Mouse (Mus musculus): ENCODE results near the gene Tnnt2. TPM values are rescaled to one million over a fixed set of nuclear protein-coding genes. Genes with fewer than 3 reads are reported as not detected.

Gene Tnnt2
- polyA plus RNA-seq (2012; ENCODE audit: insufficient read depth, insufficient read length, missing spikeins), result not detected in 2 replicates

GRCm38 (mm10) chr1:135835716-135836483 lies at the start of gene Tnnt2:
TSS of gene Tnnt2 (plus strand) at chr1:135836354.
- TF ChIP-seq POLR2A (IDR thresholded peaks at IDR 0.05; ENCODE audit: borderline replicate concordance, low read depth, low read length), result no peak
- no peak for TF ChIP-seq CTCF (IDR thresholded peaks at IDR 0.05; ENCODE audit: low read depth, low read length)
- no peaks in the 10 kb centered on the region for H3K4me1 ChIP-seq (ENCODE audit: control insufficient read depth, insufficient read depth, low read length)
- H3K4me3 ChIP-seq (ENCODE audit: insufficient read depth, low read length), result no peak within 1 kb of the TSS
- no peak within 1 kb of the TSS for H3K27ac ChIP-seq (ENCODE audit: insufficient read depth, low read depth, low read length)

GRCm38 (mm10) chr1:135787799-135788198 lies 48.4 kb upstream of the Tnnt2 start:
- H3K4me3 ChIP-seq (ENCODE audit: insufficient read depth, low read length), result no peak overlapping the region
- TF ChIP-seq CTCF (IDR thresholded peaks at IDR 0.05; ENCODE audit: low read depth, low read length) (peak; percentile 30; the same call in 1 of the 2 replicates), POLR2A (IDR thresholded peaks at IDR 0.05; ENCODE audit: borderline replicate concordance, low read depth, low read length) (no peak)
- peaks cover 3% of the 10 kb centered on the region; the same call in 1 of the 2 replicates for H3K4me1 ChIP-seq (ENCODE audit: control insufficient read depth, insufficient read depth, low read length)
- H3K27ac ChIP-seq (ENCODE audit: insufficient read depth, low read depth, low read length), result no peak overlapping the region

GRCm38 (mm10) chr1:135788708-135789107 lies 47.4 kb upstream of the Tnnt2 start:
- Histone ChIP-seq H3K4me1 (ENCODE audit: control insufficient read depth, insufficient read depth, low read length) (no peaks in the 10 kb centered on the region), H3K4me3 (ENCODE audit: insufficient read depth, low read length) (no peak overlapping the region), H3K27ac (ENCODE audit: insufficient read depth, low read depth, low read length) (no peak overlapping the region)
- no peak for TF ChIP-seq CTCF (IDR thresholded peaks at IDR 0.05; ENCODE audit: low read depth, low read length)
- TF ChIP-seq POLR2A (IDR thresholded peaks at IDR 0.05; ENCODE audit: borderline replicate concordance, low read depth, low read length), result no peak

- Histone ChIP-seq H3K4me1 (ENCODE audit: control insufficient read depth, insufficient read depth, low read length) (no peaks in the 10 kb centered on the region; the same call in 1 of the 2 replicates), H3K4me3 (ENCODE audit: insufficient read depth, low read length) (no peak overlapping the region), H3K27ac (ENCODE audit: insufficient read depth, low read depth, low read length) (no peak overlapping the region)
- TF ChIP-seq POLR2A (IDR thresholded peaks at IDR 0.05; ENCODE audit: borderline replicate concordance, low read depth, low read length) (no peak), CTCF (IDR thresholded peaks at IDR 0.05; ENCODE audit: low read depth, low read length) (peak; percentile 81)
These were observed 46.3 kb upstream of the Tnnt2 start for GRCm38 (mm10) chr1:135789815-135790214.

- Histone ChIP-seq H3K4me3 (ENCODE audit: insufficient read depth, low read length) (no peak overlapping the region), H3K27ac (ENCODE audit: insufficient read depth, low read depth, low read length) (no peak overlapping the region), H3K4me1 (ENCODE audit: control insufficient read depth, insufficient read depth, low read length) (no peaks in the 10 kb centered on the region; the same call in 1 of the 2 replicates)
- TF ChIP-seq CTCF (IDR thresholded peaks at IDR 0.05; ENCODE audit: low read depth, low read length) (no peak), POLR2A (IDR thresholded peaks at IDR 0.05; ENCODE audit: borderline replicate concordance, low read depth, low read length) (no peak)
These were observed 43.8 kb upstream of the Tnnt2 start for GRCm38 (mm10) chr1:135792143-135792939.

GRCm38 (mm10) chr1:135793370-135794215 lies 42.6 kb upstream of the Tnnt2 start:
- H3K27ac ChIP-seq (ENCODE audit: insufficient read depth, low read depth, low read length), result no peak overlapping the region
- TF ChIP-seq CTCF (IDR thresholded peaks at IDR 0.05; ENCODE audit: low read depth, low read length) (no peak), POLR2A (IDR thresholded peaks at IDR 0.05; ENCODE audit: borderline replicate concordance, low read depth, low read length) (no peak)
- no peaks in the 10 kb centered on the region; the same call in 1 of the 2 replicates for H3K4me1 ChIP-seq (ENCODE audit: control insufficient read depth, insufficient read depth, low read length)
- H3K4me3 ChIP-seq (ENCODE audit: insufficient read depth, low read length), result peak overlapping the region; percentile 42

- H3K27ac ChIP-seq (ENCODE audit: insufficient read depth, low read depth, low read length), result no peak overlapping the region
- no peaks in the 10 kb centered on the region; the same call in 1 of the 2 replicates for H3K4me1 ChIP-seq (ENCODE audit: control insufficient read depth, insufficient read depth, low read length)
- TF ChIP-seq POLR2A (IDR thresholded peaks at IDR 0.05; ENCODE audit: borderline replicate concordance, low read depth, low read length) (no peak), CTCF (IDR thresholded peaks at IDR 0.05; ENCODE audit: low read depth, low read length) (no peak)
- peak overlapping the region; percentile 27 for H3K4me3 ChIP-seq (ENCODE audit: insufficient read depth, low read length)
These were observed 41.7 kb upstream of the Tnnt2 start for GRCm38 (mm10) chr1:135794216-135795134.

GRCm38 (mm10) chr1:135798492-135798891 lies 37.7 kb upstream of the Tnnt2 start:
- Histone ChIP-seq H3K27ac (ENCODE audit: insufficient read depth, low read depth, low read length) (no peak overlapping the region), H3K4me1 (ENCODE audit: control insufficient read depth, insufficient read depth, low read length) (no peaks in the 10 kb centered on the region; the same call in 1 of the 2 replicates), H3K4me3 (ENCODE audit: insufficient read depth, low read length) (no peak overlapping the region)
- no peak for TF ChIP-seq CTCF (IDR thresholded peaks at IDR 0.05; ENCODE audit: low read depth, low read length)
- TF ChIP-seq POLR2A (IDR thresholded peaks at IDR 0.05; ENCODE audit: borderline replicate concordance, low read depth, low read length), result no peak
